Mouse (Mus musculus): ENCODE measurements at regions not wholly inside any gene's neighbourhood (a gene's known extent, or its start where the extent isn't known, plus 50 kb on each side); places are given as distances from the start of the nearest gene placed in this dataset.

GRCm38 (mm10) chr4:124311657-124312056, 298.9 kb downstream of the 3100002H09Rik start:
- TF ChIP-seq CTCF (IDR thresholded peaks at IDR 0.05; ENCODE audit: borderline replicate concordance, extremely low read depth, insufficient read depth, insufficient read length) (no peak), POLR2A (IDR thresholded peaks at IDR 0.05; ENCODE audit: borderline replicate concordance, extremely low read depth, insufficient read depth, insufficient read length, poor library complexity, severe bottlenecking) (no peak)

Data from brain, embryonic 14.5 days (tissue).